Mouse (Mus musculus) liver, embryonic 14.5 days (tissue): ENCODE measurements around the gene Gm7347. TPM values are rescaled to one million over a fixed set of nuclear protein-coding genes. Genes with fewer than 3 reads are reported as not detected.
"Not testable (repeated sequence)": the region's sequence is repeated elsewhere in the genome, so short reads cannot be mapped to it uniquely, and the experiment has no call there.

Experiments
- ATAC-seq: fragments of 200-750 bp; cut with Nextera tagmentation; 2 replicates; pipeline ENCODE4 v1.8.0; 2017; ENCODE audit warnings: moderate number of reproducible peaks, mild to moderate bottlenecking, moderate library complexity; ENCODE audit not compliant: insufficient read depth
- DNase-seq, 3 experiments: peaks; one replicate each; pipeline ENCODE4 v3.0.0-alpha.2; 2012 to 2013; ENCODE audit warnings: low read depth in 3 of 3, low spot score in 3 of 3
- H3K27ac ChIP-seq: fragments of 300-500 bp; sonication (generic); 2 replicates; pipeline ENCODE4 v1.5.1; 2014; ENCODE audit warnings: moderate library complexity, mild to moderate bottlenecking, control low read depth, inconsistent platforms
- H3K27me3 ChIP-seq: fragments of 300-500 bp; sonication (generic); 2 replicates; pipeline ENCODE4 v1.6.1; 2014; ENCODE audit warnings: mild to moderate bottlenecking, low read length, moderate library complexity; ENCODE audit not compliant: control insufficient read depth, insufficient read depth
- H3K36me3 ChIP-seq: fragments of 300-500 bp; sonication (generic); replicated peaks from 2 replicates; pipeline ENCODE4 v1.6.1; 2014; ENCODE audit warnings: low read depth; ENCODE audit not compliant: control insufficient read depth, insufficient read depth
- H3K4me1 ChIP-seq, 2 experiments: fragments of 200-500 bp in 1 of 2; fragments of 300-500 bp in 1 of 2; sonication (generic) in 1 of 2; replicated peaks; 2 replicates each; pipeline ENCODE4 v1.6.1; 2012 to 2014; ENCODE audit warnings: antibody characterized with exemption in 1 of 2, inconsistent platforms in 1 of 2, low read length in 1 of 2; ENCODE audit not compliant: control insufficient read depth in 2 of 2, insufficient read depth in 2 of 2
- H3K4me2 ChIP-seq: fragments of 300-500 bp; sonication (generic); 2 replicates; pipeline ENCODE4 v1.6.1; 2014; ENCODE audit warnings: low read depth, mild to moderate bottlenecking, control low read depth, moderate library complexity
- H3K4me3 ChIP-seq, 2 experiments: fragments of 200-500 bp in 1 of 2; fragments of 300-500 bp in 1 of 2; sonication (generic) in 1 of 2; 2 replicates each; pipeline ENCODE4 v1.5.1; 2012 to 2014; ENCODE audit warnings: low read depth in 2 of 2, low read length in 2 of 2, mild to moderate bottlenecking in 2 of 2, control low read depth in 1 of 2, inconsistent platforms in 1 of 2, moderate library complexity in 1 of 2; ENCODE audit not compliant: insufficient read depth in 1 of 2
- H3K9ac ChIP-seq: fragments of 300-500 bp; sonication (generic); replicated peaks from 2 replicates; pipeline ENCODE4 v1.6.1; 2014; ENCODE audit warnings: mild to moderate bottlenecking, control low read depth, moderate library complexity
- H3K9me3 ChIP-seq: fragments of 300-500 bp; sonication (generic); 2 replicates; pipeline ENCODE4 v1.6.1; 2016; ENCODE audit warnings: low read length, mixed read lengths; ENCODE audit not compliant: control insufficient read depth
- CTCF ChIP-seq: IDR thresholded peaks from 2 replicates; pipeline ENCODE4 v1.5.1; 2016; ENCODE audit warnings: antibody characterized with exemption, low read depth, control low read depth
- EP300 ChIP-seq: IDR thresholded peaks from 2 replicates; pipeline ENCODE4 v1.6.1; 2016; ENCODE audit warnings: antibody characterized with exemption, low read depth
- WGBS: fragments of 180-500 bp; shearing (Covaris S2); extraction: QIAGEN DNeasy Blood & Tissue Kit; methylation state at CpG from one replicate; pipeline ENCODE4 v1.1.7; 2014; ENCODE audit not compliant: insufficient replicate concordance; 5-methylcytosine and 5-hydroxymethylcytosine counted together
- polyA plus RNA-seq, 2 experiments: library from polyadenylated mRNA; depleted of rRNA in 1 of 2; stranded (reverse) in 1 of 2; unstranded in 1 of 2; fragments of >200 nt; fragmentation: Nextera tagmentation in 1 of 2; extraction: Ambion mirVana in 1 of 2; gene quantifications; 2 replicates each; pipeline versions ENCODE4 v1.2.1 to v1.2.3; 2012 to 2014

Gene Gm7347
- polyA plus RNA-seq (2012; rRNA removed), result not detected in 2 replicates
- polyA plus RNA-seq (2014; fragmentation: Nextera tagmentation; extraction: Ambion mirVana), result not detected in 2 replicates

DNA sequence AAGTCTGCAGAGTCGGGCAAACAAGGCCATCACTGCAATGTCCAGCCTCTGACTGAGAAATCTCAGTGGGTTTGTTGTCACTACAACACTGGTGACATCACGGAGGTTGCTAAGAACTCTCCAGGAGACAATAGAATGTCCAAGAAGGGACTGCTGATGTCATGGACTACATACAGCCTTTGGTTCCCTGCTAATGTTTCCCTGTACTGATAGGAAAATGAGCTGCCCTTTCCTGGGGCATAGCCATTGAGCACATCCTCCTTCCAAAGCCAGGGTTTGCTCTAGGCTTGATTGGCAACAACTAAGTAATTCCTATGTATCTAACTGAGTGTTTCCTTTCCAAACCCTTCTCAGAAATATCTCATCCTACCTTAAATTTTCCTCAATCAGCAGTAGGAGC lies at the start of gene Gm7347:
Gm7347 (minus strand) TSS at position 101 of the 400 bp plus-strand sequence.
- DNase-seq, H3K9me3 ChIP-seq, ATAC-seq, H3K27me3 ChIP-seq, H3K4me3 ChIP-seq, H3K36me3 ChIP-seq, H3K9ac ChIP-seq, H3K4me1 ChIP-seq, H3K27ac ChIP-seq, H3K4me2 ChIP-seq: not testable (repeated sequence)
- no CpG with 5 or more reads among the region's 2 CpGs for WGBS

- H3K27me3 ChIP-seq, H3K4me2 ChIP-seq, H3K27ac ChIP-seq, H3K4me1 ChIP-seq, H3K4me3 ChIP-seq, DNase-seq, ATAC-seq, H3K9me3 ChIP-seq, H3K9ac ChIP-seq, H3K36me3 ChIP-seq: not testable (repeated sequence)
- no CpG with 5 or more reads among the region's 3 CpGs for WGBS
Observed at GRCm38 (mm10) chr5:26105262-26105661, 46.9 kb upstream of the Gm7347 start, which contains the start of gene 5031410I06Rik. Gene 5031410I06Rik (minus strand): TSS chr5:26105362.

- H3K9me3 ChIP-seq, H3K27ac ChIP-seq, H3K9ac ChIP-seq, H3K36me3 ChIP-seq, H3K4me1 ChIP-seq, H3K27me3 ChIP-seq, ATAC-seq, DNase-seq, H3K4me2 ChIP-seq, H3K4me3 ChIP-seq: not testable (repeated sequence)
- WGBS, result 19% methylated on average over 1 of the region's 1 CpGs
Observed at GRCm38 (mm10) chr5:26089191-26089590, 30.8 kb upstream of the Gm7347 start, which contains the start of gene Gm10471. Gene Gm10471 (minus strand): TSS chr5:26089291.

DNA sequence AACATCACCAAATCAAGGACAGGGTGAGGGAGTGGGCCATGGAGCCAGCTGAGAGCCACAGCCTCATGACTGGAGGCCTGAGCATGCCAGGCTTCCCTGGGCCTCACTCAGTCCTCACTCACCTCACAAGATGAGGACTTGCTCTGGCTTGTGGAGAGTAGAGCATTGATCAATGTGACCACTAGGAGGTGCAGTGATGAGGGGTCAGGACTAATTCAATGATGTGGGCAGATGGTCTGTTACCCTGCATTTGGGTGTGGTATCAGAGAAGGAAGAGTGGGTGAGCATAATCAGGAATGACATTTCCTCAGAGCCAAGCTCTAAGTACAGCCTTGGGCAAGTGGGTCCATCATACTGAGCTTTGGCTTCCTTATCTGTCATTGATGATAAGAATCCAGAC lies 20.6 kb upstream of the Gm7347 start:
- H3K4me2 ChIP-seq, H3K9ac ChIP-seq, H3K36me3 ChIP-seq, DNase-seq, H3K27me3 ChIP-seq, H3K9me3 ChIP-seq, H3K4me3 ChIP-seq, H3K4me1 ChIP-seq, H3K27ac ChIP-seq, ATAC-seq: not testable (repeated sequence)

- 77% methylated on average over 24 of the region's 24 CpGs for WGBS
Observed at GRCm38 (mm10) chr5:26070716-26071115, 12.3 kb upstream of the Gm7347 start.

DNA sequence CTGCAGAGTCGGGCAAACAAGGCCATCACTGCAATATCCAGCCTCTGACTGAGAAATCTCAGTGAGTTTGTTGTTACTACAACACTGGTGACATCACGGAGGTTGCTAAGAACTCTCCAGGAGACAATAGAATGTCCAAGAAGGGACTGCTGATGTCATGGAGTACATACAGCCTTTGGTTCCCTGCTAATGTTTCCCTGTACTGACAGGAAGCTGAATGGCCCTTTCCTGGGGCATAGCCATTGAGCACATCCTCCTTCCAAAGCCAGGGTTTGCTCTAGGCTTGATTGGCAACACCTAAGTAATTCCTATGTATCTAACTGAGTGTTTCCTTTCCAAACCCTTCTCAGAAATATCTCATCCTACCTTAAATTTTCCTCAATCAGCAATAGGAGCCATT lies 18.9 kb downstream of the Gm7347 start, which contains the start of gene Speer4a:
Speer4a (minus strand) TSS at position 101 of the 400 bp plus-strand sequence.
- H3K4me3 ChIP-seq, H3K36me3 ChIP-seq, H3K9me3 ChIP-seq, DNase-seq, H3K27me3 ChIP-seq, ATAC-seq, H3K4me1 ChIP-seq, H3K27ac ChIP-seq, H3K4me2 ChIP-seq, H3K9ac ChIP-seq: not testable (repeated sequence)
- 44% methylated on average over 2 of the region's 2 CpGs for WGBS

More at GRCm38 (mm10) chr5:26070716-26071115, 12.3 kb upstream of the Gm7347 start:
- H3K4me2 ChIP-seq, result no peak overlapping the region
- H3K36me3 ChIP-seq, result no peaks in the 10 kb centered on the region
- H3K27me3 ChIP-seq, result no peaks in the 10 kb centered on the region
- H3K4me3 ChIP-seq, result no peak overlapping the region
- no peaks in the 10 kb centered on the region for H3K9me3 ChIP-seq
- DNase-seq, result no peak
- no peak overlapping the region for H3K9ac ChIP-seq
- no peaks in the 10 kb centered on the region for H3K4me1 ChIP-seq
- TF ChIP-seq EP300 (no peak), CTCF (no peak)
- no peak for ATAC-seq
- H3K27ac ChIP-seq, result no peak overlapping the region

DNA sequence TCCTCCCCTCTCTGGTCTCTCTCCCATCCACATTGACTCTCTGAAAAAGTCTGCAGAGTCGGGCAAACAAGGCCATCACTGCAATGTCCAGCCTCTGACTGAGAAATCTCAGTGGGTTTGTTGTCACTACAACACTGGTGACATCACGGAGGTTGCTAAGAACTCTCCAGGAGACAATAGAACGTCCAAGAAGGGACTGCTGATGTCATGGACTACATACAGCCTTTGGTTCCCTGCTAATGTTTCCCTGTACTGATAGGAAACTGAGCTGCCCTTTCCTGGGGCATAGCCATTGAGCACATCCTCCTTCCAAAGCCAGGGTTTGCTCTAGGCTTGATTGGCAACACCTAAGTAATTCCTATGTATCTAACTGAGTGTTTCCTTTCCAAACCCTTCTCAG lies 35.6 kb downstream of the Gm7347 start, which contains the start of gene Gm5862:
Gm5862 (minus strand) TSS at position 101 of the 400 bp plus-strand sequence.
- no CpG with 5 or more reads among the region's 3 CpGs for WGBS
- H3K4me3 ChIP-seq, H3K27me3 ChIP-seq, H3K9me3 ChIP-seq, H3K4me1 ChIP-seq, H3K4me2 ChIP-seq, H3K36me3 ChIP-seq, H3K9ac ChIP-seq, DNase-seq, ATAC-seq, H3K27ac ChIP-seq: not testable (repeated sequence)

GRCm38 (mm10) chr5:26007697-26008096 lies 50.7 kb downstream of the Gm7347 start:
- H3K27ac ChIP-seq, ATAC-seq, H3K36me3 ChIP-seq, H3K4me2 ChIP-seq, H3K27me3 ChIP-seq, H3K9me3 ChIP-seq, H3K4me1 ChIP-seq, H3K4me3 ChIP-seq, H3K9ac ChIP-seq, DNase-seq: not testable (repeated sequence)
- WGBS, result 28% methylated on average over 6 of the region's 7 CpGs
